Mouse (Mus musculus) MEL (cell line): ENCODE measurements around the gene ccdc198. TPM values are rescaled to one million over a fixed set of nuclear protein-coding genes. Genes with fewer than 3 reads are reported as not detected.

Experiments used
- DNase-seq: peaks from one replicate; pipeline ENCODE4 v3.0.0; 2011; ENCODE audit warnings: low read depth, low spot score
- H3K27ac ChIP-seq: 2 replicates; pipeline ENCODE4 v1.5.1; 2012; ENCODE audit warnings: low read depth, mild to moderate bottlenecking, control low read depth, low read length, moderate library complexity; ENCODE audit not compliant: control insufficient read depth
- H3K27me3 ChIP-seq, 2 experiments: fragments of 150-350 bp in 1 of 2; sonication (generic) in 1 of 2; 2 replicates each; pipeline ENCODE4 v1.6.1; 2012; ENCODE audit warnings: low read length in 2 of 2, mild to moderate bottlenecking in 2 of 2, improper control_type of control experiment in 1 of 2, moderate library complexity in 1 of 2; ENCODE audit not compliant: insufficient read depth in 2 of 2, control insufficient read depth in 1 of 2
- H3K36me3 ChIP-seq, 2 experiments: 2 replicates each; pipeline ENCODE4 v1.6.1; 2012 to 2014; ENCODE audit warnings: low read length in 2 of 2, improper control_type of control experiment in 1 of 2, inconsistent platforms in 1 of 2, mild to moderate bottlenecking in 1 of 2; ENCODE audit not compliant: insufficient read depth in 2 of 2, control insufficient read depth in 1 of 2
- H3K4me1 ChIP-seq, 2 experiments: fragments of 150-350 bp in 1 of 2; sonication (generic) in 1 of 2; 2 replicates each; pipeline ENCODE4 v1.6.1; 2012; ENCODE audit warnings: low read length in 2 of 2, improper control_type of control experiment in 1 of 2, mild to moderate bottlenecking in 1 of 2; ENCODE audit not compliant: insufficient read depth in 2 of 2, control insufficient read depth in 1 of 2
- H3K4me3 ChIP-seq, 2 experiments: fragments of 150-350 bp in 1 of 2; sonication (generic) in 1 of 2; 2 replicates each; pipeline ENCODE4 v1.5.1; 2012; ENCODE audit warnings: low read depth in 2 of 2, low read length in 2 of 2, mild to moderate bottlenecking in 2 of 2, moderate library complexity in 2 of 2, control low read depth in 1 of 2, improper control_type of control experiment in 1 of 2; ENCODE audit not compliant: control insufficient read depth in 1 of 2, insufficient read depth in 1 of 2
- H3K79me2 ChIP-seq: 2 replicates; pipeline ENCODE4 v1.6.1; 2012; ENCODE audit warnings: mild to moderate bottlenecking, low read length, moderate library complexity; ENCODE audit not compliant: control insufficient read depth, poor library complexity, insufficient read depth
- H3K9ac ChIP-seq: 2 replicates; pipeline ENCODE4 v1.6.1; 2012; ENCODE audit warnings: low read depth, mild to moderate bottlenecking, control low read depth, low read length, moderate library complexity; ENCODE audit not compliant: control insufficient read depth, poor library complexity, severe bottlenecking
- H3K9me3 ChIP-seq: fragments of 150-350 bp; sonication (generic); replicated peaks from 2 replicates; pipeline ENCODE4 v1.6.1; 2012; ENCODE audit warnings: mild to moderate bottlenecking, low read length, improper control_type of control experiment, moderate library complexity; ENCODE audit not compliant: insufficient read depth
- CTCF ChIP-seq, 3 experiments: IDR thresholded peaks in 2 of 3; conservative IDR thresholded peaks in 1 of 3; 2 replicates each; pipeline ENCODE4 v1.5.1; 2011 to 2012; ENCODE audit warnings: low read length in 3 of 3, low read depth in 2 of 3, mild to moderate bottlenecking in 2 of 3, improper control_type of control experiment in 1 of 3, inconsistent platforms in 1 of 3, mixed read lengths in 1 of 3, moderate library complexity in 1 of 3; ENCODE audit not compliant: control insufficient read depth in 1 of 3, insufficient read depth in 1 of 3, poor library complexity in 1 of 3, severe bottlenecking in 1 of 3
- ELF1 ChIP-seq: IDR thresholded peaks from 2 replicates; pipeline ENCODE4 v1.6.1; 2014; ENCODE audit warnings: low read depth, mild to moderate bottlenecking, inconsistent platforms, low read length, improper control_type of control experiment, moderate library complexity
- EP300 ChIP-seq, 2 experiments: IDR thresholded peaks; 2 replicates each; pipeline ENCODE4 v1.6.1; 2011; ENCODE audit warnings: improper control_type of control experiment in 2 of 2, low read length in 2 of 2, low read depth in 1 of 2, mild to moderate bottlenecking in 1 of 2
- GABPA ChIP-seq: IDR thresholded peaks from 2 replicates; pipeline ENCODE4 v1.6.1; 2012; ENCODE audit warnings: low read depth, mild to moderate bottlenecking, inconsistent platforms, low read length, improper control_type of control experiment, moderate library complexity
- GATA1 ChIP-seq: IDR thresholded peaks from 2 replicates; pipeline ENCODE4 v1.6.1; 2011; ENCODE audit warnings: low read depth, low read length, improper control_type of control experiment
- KAT2A ChIP-seq: conservative IDR thresholded peaks from 2 replicates; pipeline ENCODE4 v1.6.1; 2012; ENCODE audit warnings: low read depth, low read length, improper control_type of control experiment, inconsistent platforms
- MYB ChIP-seq: IDR thresholded peaks from 2 replicates; pipeline ENCODE4 v1.6.1; 2011; ENCODE audit warnings: mild to moderate bottlenecking, low read depth, low read length, improper control_type of control experiment
- POLR2AphosphoS2 ChIP-seq: IDR thresholded peaks from 2 replicates; pipeline ENCODE4 v1.6.1; 2011; ENCODE audit warnings: low read length, improper control_type of control experiment
- RAD21 ChIP-seq: IDR thresholded peaks from 2 replicates; pipeline ENCODE4 v1.6.1; 2011; ENCODE audit warnings: mild to moderate bottlenecking, low read depth, low read length, improper control_type of control experiment
- SMC3 ChIP-seq: IDR thresholded peaks from 2 replicates; pipeline ENCODE4 v1.6.1; 2011; ENCODE audit warnings: low read depth, low read length, improper control_type of control experiment
- TAL1 ChIP-seq: IDR thresholded peaks from 2 replicates; pipeline ENCODE4 v1.6.1; 2012; ENCODE audit warnings: mild to moderate bottlenecking, inconsistent platforms, low read length, moderate library complexity, mixed read lengths
- ZC3H11A ChIP-seq: IDR thresholded peaks from 2 replicates; pipeline ENCODE4 v1.6.1; 2012; ENCODE audit warnings: low read depth, mild to moderate bottlenecking, inconsistent platforms, low read length, improper control_type of control experiment
- ZMIZ1 ChIP-seq: IDR thresholded peaks from 2 replicates; pipeline ENCODE4 v1.6.1; 2012; ENCODE audit warnings: low read depth, mild to moderate bottlenecking, inconsistent platforms, low read length, improper control_type of control experiment, moderate library complexity
- ZNF384 ChIP-seq: IDR thresholded peaks from 2 replicates; pipeline ENCODE4 v1.6.1; 2012; ENCODE audit warnings: low read depth, mild to moderate bottlenecking, inconsistent platforms, low read length, improper control_type of control experiment
- polyA plus RNA-seq, 2 experiments: library from polyadenylated mRNA; stranded (reverse) in 1 of 2; unstranded in 1 of 2; fragments of >175 nt in 1 of 2; fragments of >200 nt in 1 of 2; gene quantifications; 2 replicates each; pipeline versions ENCODE4 v1.2.1 to v1.2.4; 2012; ENCODE audit warnings: low replicate concordance in 2 of 2, low read depth in 1 of 2; ENCODE audit not compliant: insufficient read length in 2 of 2, insufficient read depth in 1 of 2, missing spikeins in 1 of 2
- total RNA-seq: library from RNA; depleted of rRNA; stranded (reverse); fragments of 300-350 nt; gene quantifications from 2 replicates; pipeline ENCODE4 v1.2.3, GENCODE M21; 2012

ccdc198 gene
- total and polyA plus RNA-seq, 3 experiments = not detected

DNA sequence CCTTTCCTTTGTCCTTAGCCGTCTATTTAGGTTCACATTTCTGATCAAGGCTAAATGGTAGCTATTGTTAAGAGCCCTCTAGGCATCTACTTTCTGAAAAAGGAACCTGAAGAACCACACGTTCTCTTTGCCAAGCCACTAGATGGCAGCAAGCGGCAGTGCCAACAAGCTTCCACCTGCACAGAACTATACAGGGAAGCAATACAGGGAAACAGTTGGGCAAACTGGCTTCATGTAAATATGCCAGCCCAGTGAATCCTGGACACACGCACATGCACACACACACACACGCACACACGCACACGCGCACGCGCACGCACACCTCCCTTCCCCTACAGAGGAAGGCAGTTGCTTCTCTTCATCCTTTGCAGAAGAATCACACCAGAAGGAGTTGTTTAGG is 7.1 kb downstream of the ccdc198 start:
- H3K36me3 ChIP-seq = no peaks in the 10 kb centered on the region
- H3K4me3 ChIP-seq = no peak overlapping the region
- TF ChIP-seq SMC3 = peak; percentile 67
- no peak for TF ChIP-seq TAL1
- TF ChIP-seq ZC3H11A = peak; percentile 49; the same call in 1 of the 2 replicates
- no peak for TF ChIP-seq MYB
- no peak for TF ChIP-seq ZNF384
- peak; percentile 48 to 77 (median 76) for TF ChIP-seq CTCF (IDR thresholded peaks at IDR 0.05 in 2 of 3, conservative IDR thresholded peaks at IDR 0.05 in 1 of 3; ENCODE audit: control insufficient read depth in 1 of 3, insufficient read depth in 1 of 3, low read depth in 2 of 3, low read length in 3 of 3, poor library complexity in 1 of 3, severe bottlenecking in 1 of 3)
- TF ChIP-seq EP300 (IDR thresholded peaks at IDR 0.05; ENCODE audit: low read depth in 1 of 2, low read length in 2 of 2) = no peak
- TF ChIP-seq ELF1 = no peak
- peak; percentile 75 for TF ChIP-seq RAD21
- no peak for TF ChIP-seq KAT2A
- no peak for TF ChIP-seq POLR2AphosphoS2
- TF ChIP-seq ZMIZ1 = no peak
- H3K9me3 ChIP-seq = no peaks in the 10 kb centered on the region
- H3K27me3 ChIP-seq = peaks cover 2% of the 10 kb centered on the region in 2 experiments; a peak in 1 of 4 replicates
- DNase-seq = peak; percentile 50
- no peak overlapping the region for H3K27ac ChIP-seq
- H3K9ac ChIP-seq = no peak overlapping the region
- no peaks in the 10 kb centered on the region for H3K79me2 ChIP-seq
- H3K4me1 ChIP-seq = no peaks in the 10 kb centered on the region

DNA sequence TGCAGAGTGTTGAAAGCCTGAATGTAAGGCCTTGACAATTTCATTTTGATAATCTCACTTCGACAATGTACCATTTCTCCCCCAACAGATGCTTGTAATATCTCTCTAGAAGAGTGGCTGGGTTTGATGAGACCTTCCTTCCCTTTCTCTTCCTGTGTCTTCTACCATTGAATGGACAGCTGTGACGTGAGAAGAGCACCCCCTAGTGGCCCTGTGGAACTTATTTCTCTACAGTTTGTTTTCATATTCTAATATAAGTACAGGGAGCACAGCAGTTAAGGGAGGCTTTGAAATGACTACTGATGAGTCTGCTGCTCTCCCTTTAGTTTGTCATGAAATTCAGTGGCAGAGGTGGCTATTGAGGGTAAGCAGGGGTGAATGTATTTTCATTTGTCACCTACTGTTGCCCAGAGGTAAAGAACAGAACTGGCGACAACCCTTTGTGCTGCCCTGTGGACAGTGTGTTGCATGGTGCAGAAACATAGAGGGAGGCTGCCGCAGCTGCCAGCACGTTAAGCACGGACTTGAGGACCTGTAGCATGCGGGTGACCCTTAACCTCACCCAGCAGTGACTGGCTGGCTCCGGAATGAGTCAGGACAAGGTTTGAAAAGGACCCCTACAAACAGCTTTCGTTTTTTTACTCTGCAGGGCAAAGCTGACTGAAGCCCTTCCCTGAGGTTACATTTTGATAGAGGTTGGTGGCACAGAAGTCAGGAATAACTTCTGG is 10.3 kb downstream of the ccdc198 start:
- H3K36me3 ChIP-seq = no peaks in the 10 kb centered on the region
- TF ChIP-seq GABPA (no peak), CTCF (IDR thresholded peaks at IDR 0.05 in 2 of 3, conservative IDR thresholded peaks at IDR 0.05 in 1 of 3; ENCODE audit: control insufficient read depth in 1 of 3, insufficient read depth in 1 of 3, low read depth in 2 of 3, low read length in 3 of 3, poor library complexity in 1 of 3, severe bottlenecking in 1 of 3) (peak; percentile 42 to 81 (median 62)), SMC3 (peak; percentile 63), RAD21 (peak; percentile 79), GATA1 (no peak)
- H3K79me2 ChIP-seq = no peaks in the 10 kb centered on the region
- no peaks in the 10 kb centered on the region for H3K9me3 ChIP-seq
- H3K9ac ChIP-seq = 0 out of 2 replicates have a peak overlapping the region, but pooled peaks have one; percentile 20
- no peaks in the 10 kb centered on the region for H3K4me1 ChIP-seq
- no peaks in the 10 kb centered on the region for H3K27me3 ChIP-seq
- H3K27ac ChIP-seq = no peak overlapping the region
- peak overlapping the region in 1 of 2 experiments; percentile 22; a peak in 2 of 4 replicates for H3K4me3 ChIP-seq
- DNase-seq = peak; percentile 87
